Mouse (Mus musculus) testis, adult 2 months (tissue): ENCODE measurements around the gene St3gal3.

Source experiments
- CTCF ChIP-seq: fragments of 200-500 bp; IDR thresholded peaks from 2 replicates; pipeline ENCODE4 v1.5.1; 2012; ENCODE audit warnings: low read depth, mild to moderate bottlenecking, inconsistent platforms, low read length, moderate library complexity; ENCODE audit not compliant: control insufficient read depth, insufficient read depth, insufficient replicate concordance
- POLR2A ChIP-seq: fragments of 200-500 bp; IDR thresholded peaks from 2 replicates; pipeline ENCODE4 v1.6.1; 2012; ENCODE audit warnings: low read depth, mild to moderate bottlenecking, inconsistent platforms, low read length, moderate library complexity; ENCODE audit not compliant: control insufficient read depth

- peak; percentile 58; the same call in 1 of the 2 replicates for TF ChIP-seq CTCF
- TF ChIP-seq POLR2A: no peak
These were observed 60.5 kb downstream of the St3gal3 start for GRCm38 (mm10) chr4:118074236-118074635.
